Mouse (Mus musculus) CH12.LX (cell line): Measurements from ENCODE around the gene Ror1. TPM values are rescaled to one million over a fixed set of nuclear protein-coding genes. Genes with fewer than 3 reads are reported as not detected.

Experiments
- DNase-seq: peaks from one replicate; pipeline ENCODE4 v3.0.0-alpha.2; 2013; ENCODE audit errors: extremely low read depth
- H3K27ac ChIP-seq: 2 replicates; pipeline ENCODE4 v1.5.1; 2012; ENCODE audit warnings: low read depth, mild to moderate bottlenecking, control low read depth, moderate library complexity; ENCODE audit not compliant: insufficient read depth
- H3K27me3 ChIP-seq: replicated peaks from 2 replicates; pipeline ENCODE3; 2012; ENCODE audit warnings: inconsistent platforms
- H3K36me3 ChIP-seq, 2 experiments: replicated peaks in 1 of 2; 2 replicates each; pipeline versions ENCODE3 to v1.6.1; 2012; ENCODE audit warnings: inconsistent platforms in 1 of 2, low read length in 1 of 2, mild to moderate bottlenecking in 1 of 2, mixed read lengths in 1 of 2, moderate library complexity in 1 of 2; ENCODE audit not compliant: control insufficient read depth in 1 of 2, insufficient read depth in 1 of 2
- H3K4me1 ChIP-seq, 2 experiments: 2 replicates each; pipeline ENCODE4 v1.6.1; 2012; ENCODE audit warnings: inconsistent platforms in 1 of 2, moderate library complexity in 1 of 2; ENCODE audit not compliant: insufficient read depth in 2 of 2, control insufficient read depth in 1 of 2
- H3K4me2 ChIP-seq: 2 replicates; pipeline ENCODE4 v1.6.1; 2012; ENCODE audit warnings: low read depth, mild to moderate bottlenecking, control low read depth; ENCODE audit not compliant: poor library complexity, insufficient read depth, severe bottlenecking
- H3K4me3 ChIP-seq, 3 experiments: fragments of 150-350 bp in 1 of 3; sonication (generic) in 1 of 3; replicated peaks in 1 of 3; 2 replicates each; pipeline versions ENCODE3 to v1.5.1; 2011 to 2012; ENCODE audit warnings: low read depth in 2 of 3, low read length in 2 of 3, mild to moderate bottlenecking in 2 of 3, moderate library complexity in 2 of 3, control low read depth in 1 of 3, improper control_type of control experiment in 1 of 3, inconsistent platforms in 1 of 3, mixed read lengths in 1 of 3; ENCODE audit not compliant: poor library complexity in 1 of 3
- H3K79me2 ChIP-seq: replicated peaks from 2 replicates; pipeline ENCODE4 v1.6.1; 2012; ENCODE audit warnings: mild to moderate bottlenecking, moderate library complexity; ENCODE audit not compliant: control insufficient read depth, poor library complexity, insufficient read depth, severe bottlenecking; ENCODE audit errors: extremely low read depth
- H3K9ac ChIP-seq: 2 replicates; pipeline ENCODE4 v1.6.1; 2012; ENCODE audit warnings: low read depth, mild to moderate bottlenecking, control low read depth, moderate library complexity; ENCODE audit not compliant: insufficient read depth
- H3K9me3 ChIP-seq: replicated peaks from 2 replicates; pipeline ENCODE3; 2012; ENCODE audit warnings: low read length, inconsistent platforms, mixed read lengths
- BHLHE40 ChIP-seq: IDR thresholded peaks from 2 replicates; pipeline ENCODE4 v1.6.1; 2011; ENCODE audit warnings: mild to moderate bottlenecking, low read depth, low read length, improper control_type of control experiment
- CHD1 ChIP-seq: IDR thresholded peaks from 2 replicates; pipeline ENCODE4 v1.6.1; 2012; ENCODE audit warnings: low read depth, low read length, improper control_type of control experiment, inconsistent platforms
- CTCF ChIP-seq, 2 experiments: IDR thresholded peaks in 1 of 2; conservative IDR thresholded peaks in 1 of 2; 2 replicates each; pipeline ENCODE4 v1.5.1; 2011 to 2012; ENCODE audit warnings: low read depth in 2 of 2, low read length in 2 of 2, improper control_type of control experiment in 1 of 2, inconsistent platforms in 1 of 2, mild to moderate bottlenecking in 1 of 2, moderate library complexity in 1 of 2
- E2F4 ChIP-seq: IDR thresholded peaks from 2 replicates; pipeline ENCODE4 v1.6.1; 2011; ENCODE audit warnings: low read depth, low read length, improper control_type of control experiment; ENCODE audit not compliant: insufficient replicate concordance
- ETS1 ChIP-seq: conservative IDR thresholded peaks from 2 replicates; pipeline ENCODE4 v1.6.1; 2012; ENCODE audit warnings: low read depth, mild to moderate bottlenecking, inconsistent platforms, low read length, improper control_type of control experiment, moderate library complexity
- GABPA ChIP-seq: IDR thresholded peaks from 2 replicates; pipeline ENCODE4 v1.6.1; 2012; ENCODE audit warnings: low read depth, low read length, improper control_type of control experiment, inconsistent platforms; ENCODE audit not compliant: insufficient replicate concordance
- HCFC1 ChIP-seq: IDR thresholded peaks from 2 replicates; pipeline ENCODE4 v1.6.1; 2012; ENCODE audit warnings: low read depth, mild to moderate bottlenecking, inconsistent platforms, low read length, improper control_type of control experiment
- JUN ChIP-seq: IDR thresholded peaks from 2 replicates; pipeline ENCODE4 v1.6.1; 2011; ENCODE audit warnings: low read depth, mild to moderate bottlenecking, low read length, improper control_type of control experiment, moderate library complexity; ENCODE audit not compliant: insufficient read depth
- JUND ChIP-seq: conservative IDR thresholded peaks from 2 replicates; pipeline ENCODE4 v1.6.1; 2011; ENCODE audit warnings: low read depth, low read length, improper control_type of control experiment
- MAFK ChIP-seq: IDR thresholded peaks from 2 replicates; pipeline ENCODE4 v1.6.1; 2011; ENCODE audit warnings: low read length, improper control_type of control experiment; ENCODE audit not compliant: insufficient replicate concordance
- NELFE ChIP-seq: IDR thresholded peaks from 2 replicates; pipeline ENCODE4 v1.6.1; 2011; ENCODE audit warnings: low read depth, low read length, improper control_type of control experiment
- NRF1 ChIP-seq: IDR thresholded peaks from 2 replicates; pipeline ENCODE4 v1.6.1; 2014; ENCODE audit warnings: low read depth, mild to moderate bottlenecking, inconsistent platforms, low read length, improper control_type of control experiment, moderate library complexity
- PAX5 ChIP-seq: IDR thresholded peaks from 2 replicates; pipeline ENCODE4 v1.6.1; 2012; ENCODE audit warnings: low read length, inconsistent platforms, mixed read lengths
- POLR2A ChIP-seq: IDR thresholded peaks from 2 replicates; pipeline ENCODE4 v1.6.1; 2011; ENCODE audit warnings: low read depth, mild to moderate bottlenecking, improper control_type of control experiment, low read length
- POLR2AphosphoS2 ChIP-seq: IDR thresholded peaks from 2 replicates; pipeline ENCODE4 v1.6.1; 2011; ENCODE audit warnings: low read depth, low read length, improper control_type of control experiment
- RCOR1 ChIP-seq: conservative IDR thresholded peaks from 2 replicates; pipeline ENCODE4 v1.6.1; 2012; ENCODE audit warnings: low read depth, mild to moderate bottlenecking, inconsistent platforms, low read length, improper control_type of control experiment
- SIN3A ChIP-seq: IDR thresholded peaks from 2 replicates; pipeline ENCODE4 v1.6.1; 2012; ENCODE audit warnings: low read length, improper control_type of control experiment, inconsistent platforms
- TBP ChIP-seq: conservative IDR thresholded peaks from 2 replicates; pipeline ENCODE4 v1.6.1; 2011; ENCODE audit warnings: low read depth, low read length, improper control_type of control experiment
- UBTF ChIP-seq: IDR thresholded peaks from 2 replicates; pipeline ENCODE4 v1.6.1; 2012; ENCODE audit warnings: low read depth, mild to moderate bottlenecking, inconsistent platforms, low read length, improper control_type of control experiment, moderate library complexity
- USF2 ChIP-seq: conservative IDR thresholded peaks from 2 replicates; pipeline ENCODE4 v1.6.1; 2011; ENCODE audit warnings: low read depth, low read length, improper control_type of control experiment
- ZKSCAN1 ChIP-seq: IDR thresholded peaks from 2 replicates; pipeline ENCODE4 v1.6.1; 2012; ENCODE audit warnings: low read depth, inconsistent platforms, low read length, improper control_type of control experiment, borderline replicate concordance
- ZMIZ1 ChIP-seq: IDR thresholded peaks from 2 replicates; pipeline ENCODE4 v1.6.1; 2012; ENCODE audit warnings: low read depth, mild to moderate bottlenecking, inconsistent platforms, low read length, improper control_type of control experiment
- dilution Hi-C: fragments of 300-500 bp; cut with MboI; formaldehyde crosslinking; loops from 2 replicates; pipeline ENCODE4 v1.14.3; 2020; ENCODE audit warnings: low sequenced_read_pairs; ENCODE audit not compliant: extremely low pct_unique_long_range_greater_than_20kb, extremely low pct_ligation_motif_present
- in situ Hi-C: fragments of 300-500 bp; cut with MboI; formaldehyde crosslinking; loops from 3 replicates; pipeline ENCODE4 v1.14.3; 2019; ENCODE audit warnings: low sequenced_read_pairs, low pct_ligation_motif_present, low pct_unique_long_range_greater_than_20kb, mixed read lengths
- polyA plus RNA-seq: library from polyadenylated mRNA; unstranded; fragments of >175 nt; gene quantifications from 2 replicates; pipeline ENCODE4 v1.2.1, GENCODE M21; 2012; ENCODE audit warnings: low read depth; ENCODE audit not compliant: insufficient read length
- total RNA-seq, 2 experiments: library from RNA; depleted of rRNA; stranded (reverse); fragments of 300-350 nt in 1 of 2; fragments of >200 nt in 1 of 2; gene quantifications; 2 replicates each; pipeline ENCODE4 v1.2.3; 2012 to 2014

The Ror1 gene
- total and polyA plus RNA-seq, 3 experiments, result not detected

DNA sequence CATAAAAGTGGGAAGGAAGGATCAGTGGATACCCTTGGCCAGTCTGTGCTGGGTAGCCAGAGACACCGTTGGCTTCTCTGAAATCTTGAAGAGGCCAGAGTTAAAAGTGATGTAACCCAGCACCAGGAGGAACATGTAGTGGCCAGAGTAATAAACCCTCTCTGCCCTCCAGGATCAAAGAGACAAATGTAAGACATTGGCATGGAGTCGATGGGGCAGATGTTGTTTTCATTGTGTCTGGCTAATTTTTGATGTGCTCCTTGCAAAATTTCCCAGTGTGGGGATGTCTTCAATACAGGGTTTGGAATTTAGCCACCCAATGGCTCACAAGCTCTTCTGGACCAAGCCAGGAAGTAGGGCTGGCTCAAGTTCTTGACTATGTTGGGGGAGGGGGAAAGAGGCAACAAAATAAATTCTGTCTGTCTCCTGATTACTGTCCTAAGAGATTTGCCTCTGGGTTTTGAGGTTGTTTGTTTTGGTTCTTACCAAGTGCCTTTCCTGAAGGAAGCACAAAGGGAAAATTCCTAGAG is 333.8 kb downstream of the Ror1 start:
- no peak overlapping the region for H3K4me3 ChIP-seq
- in situ Hi-C loops, result no loop called here
- H3K79me2 ChIP-seq, result no peaks in the 10 kb centered on the region
- H3K27ac ChIP-seq, result no peak overlapping the region
- no peak overlapping the region for H3K4me2 ChIP-seq
- no peaks in the 10 kb centered on the region for H3K27me3 ChIP-seq
- dilution Hi-C loops, result no loop called here
- no peak for DNase-seq
- no peaks in the 10 kb centered on the region for H3K36me3 ChIP-seq
- TF ChIP-seq TBP, result no peak
- no peak for TF ChIP-seq POLR2A
- TF ChIP-seq USF2, result no peak
- TF ChIP-seq NELFE, result no peak
- TF ChIP-seq SIN3A, result no peak
- TF ChIP-seq BHLHE40, result no peak
- TF ChIP-seq MAFK, result no peak
- TF ChIP-seq ZKSCAN1, result no peak
- TF ChIP-seq E2F4, result no peak
- TF ChIP-seq HCFC1, result no peak
- no peak for TF ChIP-seq PAX5
- TF ChIP-seq CHD1, result no peak
- TF ChIP-seq JUND, result no peak
- no peak for TF ChIP-seq ETS1
- TF ChIP-seq RCOR1, result no peak
- TF ChIP-seq ZMIZ1, result no peak
- no peaks in the 10 kb centered on the region for H3K4me1 ChIP-seq
- no peak overlapping the region for H3K9ac ChIP-seq
- H3K9me3 ChIP-seq, result peaks cover 47% of the 10 kb centered on the region

DNA sequence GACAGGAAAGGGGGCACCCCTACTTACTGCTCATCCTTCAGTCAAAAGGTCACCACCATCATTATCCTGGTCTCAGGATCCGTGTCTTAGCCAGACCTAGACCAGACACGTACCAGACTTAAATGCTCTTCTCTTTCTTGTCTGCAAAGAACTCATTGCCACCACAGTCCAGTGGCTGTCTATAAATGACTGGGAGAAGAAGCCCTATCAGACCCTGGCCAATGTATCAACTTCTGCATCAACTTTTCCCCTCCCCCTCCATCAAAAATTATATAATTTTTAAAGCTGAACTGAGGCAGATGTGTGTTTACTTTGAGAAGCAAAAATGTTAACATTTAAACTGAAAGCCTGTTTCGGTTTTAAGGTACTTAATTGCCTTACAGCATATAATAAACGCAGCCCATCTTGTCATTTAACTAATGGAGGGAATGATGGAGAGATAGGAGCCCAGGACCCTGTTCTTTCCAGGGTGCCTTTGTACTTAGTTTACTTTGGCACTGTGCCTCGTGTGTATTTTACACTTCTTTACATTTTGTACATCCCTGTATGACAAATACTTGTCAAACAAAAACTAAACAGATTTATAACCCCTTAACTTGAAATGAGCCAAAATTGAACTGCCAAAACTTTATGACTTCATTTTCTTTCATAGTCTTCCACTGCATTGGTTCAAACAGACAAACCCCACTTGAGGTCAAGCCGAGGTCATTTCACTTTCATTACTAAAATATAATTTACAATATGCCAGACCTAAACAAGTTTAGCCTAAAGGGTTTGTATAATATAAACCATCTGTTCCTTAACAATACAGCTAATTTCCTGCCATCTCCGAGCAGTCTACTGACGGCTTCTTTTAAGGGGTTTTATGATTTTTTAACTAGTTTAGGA is 339.9 kb downstream of the Ror1 start:
- H3K4me2 ChIP-seq, result no peak overlapping the region

More for the DNA sequence above, 339.9 kb downstream of the Ror1 start:
- Histone ChIP-seq H3K27me3 (no peaks in the 10 kb centered on the region), H3K27ac (no peak overlapping the region), H3K9ac (no peak overlapping the region), H3K4me3 (no peak overlapping the region), H3K79me2 (no peaks in the 10 kb centered on the region), H3K9me3 (peaks cover 40% of the 10 kb centered on the region), H3K4me1 (no peaks in the 10 kb centered on the region), H3K36me3 (no peaks in the 10 kb centered on the region)
- TF ChIP-seq PAX5, result no peak
- TF ChIP-seq JUN, result no peak
- TF ChIP-seq UBTF, result no peak
- TF ChIP-seq NELFE, result no peak
- TF ChIP-seq CHD1, result no peak
- TF ChIP-seq JUND, result no peak
- no peak for TF ChIP-seq CTCF (conservative IDR thresholded peaks at IDR 0.05 in 1 of 2, IDR thresholded peaks at IDR 0.05 in 1 of 2; ENCODE audit: low read depth in 2 of 2, low read length in 2 of 2)
- no peak for TF ChIP-seq ZKSCAN1
- no peak for TF ChIP-seq GABPA
- no peak for TF ChIP-seq NRF1
- TF ChIP-seq ZMIZ1, result no peak
- TF ChIP-seq POLR2AphosphoS2, result no peak
- no peak for TF ChIP-seq SIN3A
- TF ChIP-seq HCFC1, result no peak
- no peak for TF ChIP-seq ETS1
- in situ Hi-C loops, result no loop called here
- dilution Hi-C loops, result no loop called here
- DNase-seq, result no peak
